Mouse (Mus musculus) embryonic stem cell, embryonic (primary cell): ENCODE measurements around the gene Adgrv1.
"Not testable (repeated sequence)": the region's sequence is repeated elsewhere in the genome, so short reads cannot be mapped to it uniquely, and the experiment has no call there.

ENCODE experiments used
- CTCF ChIA-PET, 4 experiments: fragments of 300-600 bp in 2 of 4; fragments of 350-600 bp in 2 of 4; sonication (Branson Sonifier 250); formaldehyde crosslinking; loops; one replicate each; lab custom pipeline; 2022; ENCODE audit warnings: inconsistent platforms in 2 of 4; lab: Charles Lee
- POLR2A ChIA-PET, 4 experiments: fragments of 300-600 bp in 2 of 4; fragments of 350-600 bp in 2 of 4; sonication (Branson Sonifier 250); formaldehyde crosslinking; loops; one replicate each; lab custom pipeline; 2022; ENCODE audit warnings: antibody characterized with exemption in 4 of 4, inconsistent platforms in 1 of 4; lab: Charles Lee

The Adgrv1 gene

GRCm38 (mm10) chr13:81632720-81633415 lies at the start of gene Adgrv1:
Gene Adgrv1, minus strand, starts transcription at chr13:81633154.
- CTCF ChIA-PET, result interaction anchor here in 2 of 4 experiments (0.9 to 1.1 kb wide), 2 partner anchors 9 kb away, joined by 8 read pairs; no protein-coding TSS in a partner anchor
- POLR2A ChIA-PET, result interaction anchor here in 3 of 4 experiments (0.9 to 1.5 kb wide), 7 partner anchors 9 to 751 kb away, joined by 3 to 6 read pairs (median 5); partner anchors contain the start of genes Mblac2 (in 3 of the 3), Polr3g (in 3 of the 3) and Lysmd3 (in 1 of the 3)

DNA sequence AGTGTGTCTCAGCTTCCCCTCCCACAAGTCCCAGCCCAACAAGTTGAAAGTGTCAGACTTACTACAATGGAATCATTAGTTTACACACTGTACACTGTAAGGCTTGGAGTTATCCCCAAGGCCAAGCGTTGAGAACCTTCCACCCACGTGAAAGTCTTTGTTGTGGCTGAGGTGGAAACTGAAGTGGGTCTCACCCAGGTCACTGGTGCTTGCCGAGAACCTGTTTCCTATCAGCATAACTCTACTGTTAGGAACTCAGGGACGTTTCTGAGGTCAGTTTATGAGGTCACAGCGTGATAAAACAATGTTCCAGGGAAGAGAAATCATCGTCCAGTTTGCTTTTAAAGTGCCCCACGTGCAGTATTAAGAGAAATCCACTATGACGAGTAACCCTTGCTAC lies 42.4 kb upstream of the Adgrv1 start:
- ChIA-PET POLR2A (interaction anchor here in 2 of 4 experiments (1.1 to 1.9 kb wide), 4 partner anchors 9 to 19 kb away, joined by 3 to 5 read pairs (median 4); no protein-coding TSS in a partner anchor), CTCF (interaction anchor here in 1 of 4 experiments (0.9 kb wide), 1 partner anchor 34 kb away, joined by 3 read pairs; no protein-coding TSS in a partner anchor)

DNA sequence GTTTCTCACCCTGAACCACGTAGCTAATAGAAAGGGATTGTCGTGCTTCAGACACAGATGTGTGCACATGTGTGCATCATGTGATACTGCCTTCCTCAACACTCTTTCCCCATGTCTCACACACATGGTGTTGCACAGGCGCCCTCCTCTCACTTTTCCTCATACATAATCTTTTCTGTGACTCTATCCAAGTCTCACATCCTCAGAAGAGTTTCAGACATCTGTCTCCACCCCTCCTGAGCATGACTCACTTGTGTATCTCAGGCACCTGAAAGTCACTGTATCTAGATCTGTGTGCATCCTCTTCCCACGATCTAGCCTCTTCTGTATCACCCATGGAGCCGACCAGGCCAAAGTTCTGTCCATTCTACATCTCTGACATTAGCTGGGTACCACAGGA lies 34.8 kb upstream of the Adgrv1 start:
- CTCF ChIA-PET, result no interaction called here
- POLR2A ChIA-PET, result no interaction called here

DNA sequence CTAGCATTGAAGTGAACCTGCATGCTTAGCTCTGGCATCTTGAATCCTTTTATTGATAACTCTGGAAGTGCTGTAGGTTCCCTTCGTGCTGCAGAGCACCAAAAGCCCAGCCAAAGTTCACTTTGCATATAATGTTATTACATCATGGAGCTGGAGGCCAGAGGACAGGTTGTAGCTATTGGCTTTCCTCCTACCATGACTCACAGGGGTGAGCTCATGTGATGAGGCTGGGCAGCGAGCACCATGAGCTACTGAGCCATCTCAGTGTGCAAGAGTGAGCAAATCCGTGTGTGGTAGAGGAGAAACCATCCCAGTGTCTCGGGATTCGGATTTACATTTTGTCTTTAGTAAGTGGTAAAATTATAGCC lies 31.4 kb upstream of the Adgrv1 start:
- CTCF ChIA-PET, result interaction anchor here in 1 of 4 experiments (1.2 kb wide), 1 partner anchor 23 kb away, joined by 3 read pairs; no protein-coding TSS in a partner anchor
- POLR2A ChIA-PET, result interaction anchor here in 2 of 4 experiments (0.8 to 2.4 kb wide), 8 partner anchors 8 to 46 kb away, joined by 3 to 10 read pairs (median 3); partner anchors contain the start of genes Mblac2 (in 1 of the 2) and Polr3g (in 1 of the 2)

GRCm38 (mm10) chr13:81663566-81664330 lies 30.8 kb upstream of the Adgrv1 start:
- ChIA-PET POLR2A (interaction anchor here in 2 of 4 experiments (0.7 to 2.4 kb wide), 10 partner anchors 8 to 71 kb away, joined by 3 to 10 read pairs (median 4); partner anchors contain the start of genes Mblac2 (in 2 of the 2) and Polr3g (in 2 of the 2)), CTCF (interaction anchor here in 1 of 4 experiments (1.2 kb wide), 1 partner anchor 22 kb away, joined by 3 read pairs; no protein-coding TSS in a partner anchor)

- ChIA-PET POLR2A (interaction anchor here in 2 of 4 experiments (0.8 to 2.2 kb wide), 5 partner anchors 15 to 291 kb away, joined by 3 to 8 read pairs (median 5); partner anchors contain the start of genes Mblac2 (in 2 of the 2), Polr3g (in 2 of the 2) and Cetn3 (in 1 of the 2)), CTCF (no interaction called here)
Observed at GRCm38 (mm10) chr13:81658053-81658752, 25.2 kb upstream of the Adgrv1 start.

DNA sequence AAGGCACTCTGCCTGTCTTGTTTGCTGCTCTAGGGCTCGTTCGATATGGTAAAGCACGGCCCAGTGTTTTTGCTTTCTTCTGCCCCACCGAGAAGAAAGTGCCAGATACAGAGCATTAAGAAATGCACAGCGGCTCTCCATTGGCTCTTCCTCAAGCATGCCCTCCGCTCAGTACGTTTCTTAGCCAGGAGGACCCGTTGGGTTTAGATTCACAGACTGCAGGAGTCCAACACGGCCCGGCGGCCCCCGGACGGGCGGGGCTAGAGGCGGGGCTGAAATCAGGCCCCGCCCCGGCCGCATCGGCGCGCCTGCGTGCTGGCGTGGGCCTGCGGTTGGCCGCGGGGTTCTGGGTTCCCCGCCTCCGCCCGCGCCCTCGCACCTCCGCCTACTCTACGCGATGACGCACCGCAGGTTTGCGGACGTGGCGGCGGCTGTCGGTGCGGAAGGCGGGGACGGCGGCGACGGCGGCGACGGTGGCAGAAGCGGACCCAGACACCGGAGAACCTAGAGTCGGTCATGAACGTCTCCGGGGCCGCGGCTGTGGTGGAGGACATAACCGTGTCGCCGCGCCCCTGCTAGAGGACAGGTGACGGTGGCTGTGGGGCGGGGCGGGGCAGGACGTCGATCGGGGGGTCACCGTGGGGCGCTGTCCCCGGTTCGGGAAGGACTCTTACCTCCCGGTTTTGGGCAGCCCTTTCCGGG lies 24.5 kb upstream of the Adgrv1 start, which contains the start of gene Lysmd3:
Gene Lysmd3 (plus strand): TSS at position 313 of the 702 bp plus-strand sequence.
- POLR2A ChIA-PET, result interaction anchor here in 3 of 4 experiments (0.6 to 2.7 kb wide), 23 partner anchors 12 to 774 kb away, joined by 3 to 30 read pairs (median 6); partner anchors contain the start of genes Mblac2 (in 3 of the 3), Polr3g (in 3 of the 3), Arrdc3 (in 2 of the 3) and Adgrv1 (in 1 of the 3)
- CTCF ChIA-PET, result interaction anchor here in 2 of 4 experiments (0.9 to 1.9 kb wide), 2 partner anchors 15 kb away, joined by 6 read pairs; no protein-coding TSS in a partner anchor

- POLR2A ChIA-PET, result interaction anchor here in 3 of 4 experiments (0.6 to 2.7 kb wide), 26 partner anchors 8 to 774 kb away, joined by 3 to 30 read pairs (median 6); partner anchors contain the start of genes Mblac2 (in 3 of the 3), Polr3g (in 3 of the 3), Arrdc3 (in 2 of the 3) and Adgrv1 (in 1 of the 3)
- CTCF ChIA-PET, result interaction anchor here in 2 of 4 experiments (0.9 to 1.9 kb wide), 2 partner anchors 15 kb away, joined by 6 read pairs; no protein-coding TSS in a partner anchor
Observed at GRCm38 (mm10) chr13:81657008-81657350, 24.0 kb upstream of the Adgrv1 start.

- CTCF ChIA-PET, result interaction anchor here in 2 of 4 experiments (0.9 to 1.9 kb wide), 2 partner anchors 14 kb away, joined by 6 read pairs; no protein-coding TSS in a partner anchor
- POLR2A ChIA-PET, result interaction anchor here in 3 of 4 experiments (0.9 to 2.7 kb wide), 28 partner anchors 8 to 773 kb away, joined by 3 to 30 read pairs (median 6); partner anchors contain the start of genes Mblac2 (in 3 of the 3), Polr3g (in 3 of the 3), Arrdc3 (in 2 of the 3) and Adgrv1 (in 1 of the 3)
Observed at GRCm38 (mm10) chr13:81656091-81656850, 23.3 kb upstream of the Adgrv1 start.

DNA sequence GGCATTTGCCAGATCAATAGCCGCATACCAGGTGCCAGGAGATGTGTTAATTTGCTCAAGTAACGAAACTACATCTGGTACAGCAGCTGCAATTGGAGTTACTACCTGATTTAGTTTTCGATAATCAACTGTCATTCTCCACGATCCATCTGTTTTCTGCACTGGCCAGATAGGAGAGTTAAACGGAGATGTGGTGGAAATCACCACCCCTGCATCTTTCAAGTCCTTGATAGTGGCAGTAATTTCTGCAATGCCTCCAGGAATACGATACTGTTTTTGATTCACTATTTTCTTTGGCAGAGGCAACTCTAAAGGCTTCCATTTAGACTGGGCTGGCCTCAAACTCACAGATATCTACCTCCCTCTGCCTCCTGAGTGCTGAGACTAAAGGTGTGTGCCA lies 17.4 kb upstream of the Adgrv1 start:
- POLR2A ChIA-PET, CTCF ChIA-PET: not testable (repeated sequence)

- ChIA-PET POLR2A (no interaction called here), CTCF (interaction anchor here in 1 of 4 experiments (0.6 kb wide), 1 partner anchor 120 kb away, joined by 3 read pairs; no protein-coding TSS in a partner anchor)
Observed at GRCm38 (mm10) chr13:81646348-81646747, 13.4 kb upstream of the Adgrv1 start.

DNA sequence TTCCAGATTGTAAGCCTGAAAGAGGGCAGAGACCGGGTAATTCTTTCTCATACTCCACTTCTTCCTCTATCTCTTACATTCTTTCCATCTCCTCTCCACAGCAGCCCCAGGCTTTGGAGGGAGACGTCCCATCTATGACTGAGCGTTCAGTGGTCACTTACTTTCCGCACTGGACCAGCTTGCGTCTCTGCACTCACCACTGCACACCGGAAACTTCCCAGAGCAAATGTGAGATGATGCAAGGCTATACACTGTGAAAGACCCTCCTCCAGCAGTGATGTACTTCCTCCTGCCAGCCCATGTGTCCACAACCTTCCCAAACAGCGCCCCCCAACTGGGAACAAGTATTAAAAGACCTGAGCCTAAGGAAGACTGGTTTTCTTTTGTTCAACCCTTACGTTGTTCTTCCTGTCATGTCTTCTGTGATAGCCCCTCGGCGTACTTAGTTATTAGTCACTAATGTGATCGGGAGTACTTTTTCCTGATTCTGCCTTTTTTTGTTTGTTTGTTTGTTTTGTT lies 11.2 kb upstream of the Adgrv1 start:
- CTCF ChIA-PET, result interaction anchor here in 2 of 4 experiments (0.7 to 1.3 kb wide), 2 partner anchors 21 to 205 kb away, joined by 3 read pairs; no protein-coding TSS in a partner anchor

GRCm38 (mm10) chr13:81642491-81643149 lies 9.7 kb upstream of the Adgrv1 start:
- POLR2A ChIA-PET, result interaction anchor here in 3 of 4 experiments (1.1 to 2.4 kb wide), 8 partner anchors 9 to 117 kb away, joined by 3 to 10 read pairs (median 4); partner anchors contain the start of genes Adgrv1 (in 2 of the 3), Lysmd3 (in 1 of the 3), Mblac2 (in 1 of the 3) and Polr3g (in 1 of the 3)
- CTCF ChIA-PET, result interaction anchor here in 2 of 4 experiments (1.1 to 2.8 kb wide), 8 partner anchors 9 to 203 kb away, joined by 3 to 11 read pairs (median 6); partner anchors contain the start of genes Adgrv1 (in 1 of the 2) and Lysmd3 (in 1 of the 2)

More for the DNA sequence above, 11.2 kb upstream of the Adgrv1 start:
- POLR2A ChIA-PET, result interaction anchor here in 3 of 4 experiments (0.7 to 2.4 kb wide), 6 partner anchors 9 to 116 kb away, joined by 3 to 10 read pairs (median 4); partner anchors contain the start of genes Adgrv1 (in 1 of the 3) and Lysmd3 (in 1 of the 3)

DNA sequence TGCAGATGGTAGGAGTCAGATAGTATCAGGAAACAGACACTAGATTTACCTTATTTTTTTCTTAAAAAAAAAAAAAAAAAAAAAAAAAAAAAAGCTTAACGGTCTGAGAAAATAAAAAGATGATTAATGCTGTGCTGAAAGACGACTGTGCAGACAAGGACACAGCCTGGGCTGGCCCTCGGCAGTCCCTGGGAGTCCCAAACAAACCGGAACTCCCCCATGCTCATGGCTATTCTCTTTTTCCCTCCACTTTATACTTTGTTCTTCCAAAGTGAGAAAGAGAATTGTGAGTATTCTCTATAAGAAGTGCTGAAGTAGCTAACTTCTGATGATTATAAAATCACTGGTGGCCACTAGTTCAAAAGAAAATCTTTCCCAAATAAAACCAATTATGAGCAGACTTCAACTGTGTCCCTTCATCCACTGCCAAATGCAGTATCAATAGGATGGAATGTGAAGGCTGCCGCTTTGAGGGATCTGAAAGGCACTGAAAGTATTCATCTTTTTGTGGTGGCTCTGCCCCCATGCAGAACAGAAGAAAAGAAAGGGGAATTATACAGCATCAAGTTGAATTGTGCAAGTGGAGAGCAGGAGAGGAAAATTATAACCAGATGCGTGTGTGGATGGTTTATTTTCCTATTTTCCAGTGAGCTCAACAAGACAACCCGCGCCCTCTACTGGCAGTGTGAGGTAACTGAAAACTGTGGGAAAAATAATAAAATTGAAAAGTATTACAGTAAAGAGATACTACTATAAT lies 8.5 kb upstream of the Adgrv1 start:
- CTCF ChIA-PET, result interaction anchor here (0.5 to 2.8 kb wide), 25 partner anchors 8 to 264 kb away, joined by 3 to 11 read pairs (median 4); partner anchors contain the start of genes Adgrv1 (in 2 of the 4), Lysmd3 (in 1 of the 4), Mblac2 (in 1 of the 4) and Polr3g (in 1 of the 4)
- POLR2A ChIA-PET, result interaction anchor here (0.6 to 2.8 kb wide), 13 partner anchors 8 to 1308 kb away, joined by 3 to 14 read pairs (median 4); partner anchors contain the start of genes Adgrv1 (in 1 of the 4), Lysmd3 (in 1 of the 4), Mblac2 (in 1 of the 4) and Polr3g (in 1 of the 4)
